Mouse (Mus musculus) T-cell, adult 2 months (primary cell): ENCODE results near the gene Cntnap2.

Experiments used
- DNase-seq: peaks from one replicate; pipeline ENCODE4 v3.0.0; 2022; ENCODE audit warnings: low spot score

Gene Cntnap2

DNA sequence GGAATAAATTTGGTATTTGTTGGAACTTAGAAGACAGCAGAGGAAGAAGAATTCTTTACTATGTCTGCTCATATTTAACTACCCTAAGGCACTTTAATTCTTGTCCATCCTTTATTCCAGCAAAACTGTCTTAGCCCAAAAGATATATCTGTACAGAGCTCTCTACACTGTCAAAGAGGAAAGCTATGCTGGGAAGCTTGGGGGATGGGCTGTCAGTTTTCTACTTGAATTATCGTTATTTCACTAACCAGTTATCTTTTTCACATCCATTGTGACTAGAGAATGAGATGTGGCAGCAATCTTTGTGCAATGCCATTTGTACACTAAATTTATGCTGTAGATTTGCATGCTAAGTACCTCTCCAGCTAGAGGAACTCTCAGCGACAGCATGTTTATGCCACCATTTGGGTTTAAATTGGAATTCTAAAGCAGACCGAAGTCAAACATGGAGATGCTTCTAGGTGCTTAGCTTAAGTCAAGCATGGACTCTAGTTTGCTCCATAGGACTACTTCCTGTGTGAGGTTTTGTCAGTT is 268.9 kb downstream of the Cntnap2 start:
- no peak for DNase-seq

DNA sequence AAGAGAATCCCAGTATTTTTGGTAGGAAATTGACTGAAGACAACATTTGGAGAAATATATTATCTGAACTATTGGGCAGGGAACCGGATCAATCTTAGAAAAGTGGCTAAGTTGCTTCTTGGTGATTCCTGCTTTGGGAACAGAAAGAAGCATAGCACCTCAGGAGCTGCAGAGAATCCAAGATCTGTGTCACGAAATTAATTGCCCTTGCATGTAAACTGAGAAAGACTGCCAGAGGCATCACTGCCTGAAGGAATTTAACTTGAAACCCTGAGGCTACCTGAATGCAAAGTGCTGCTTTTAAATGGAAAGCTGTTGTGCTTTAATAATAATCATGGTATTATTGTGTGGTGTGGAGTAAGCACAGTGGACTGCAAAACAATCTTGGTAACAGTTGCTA is 286.2 kb downstream of the Cntnap2 start:
- no peak for DNase-seq

DNA sequence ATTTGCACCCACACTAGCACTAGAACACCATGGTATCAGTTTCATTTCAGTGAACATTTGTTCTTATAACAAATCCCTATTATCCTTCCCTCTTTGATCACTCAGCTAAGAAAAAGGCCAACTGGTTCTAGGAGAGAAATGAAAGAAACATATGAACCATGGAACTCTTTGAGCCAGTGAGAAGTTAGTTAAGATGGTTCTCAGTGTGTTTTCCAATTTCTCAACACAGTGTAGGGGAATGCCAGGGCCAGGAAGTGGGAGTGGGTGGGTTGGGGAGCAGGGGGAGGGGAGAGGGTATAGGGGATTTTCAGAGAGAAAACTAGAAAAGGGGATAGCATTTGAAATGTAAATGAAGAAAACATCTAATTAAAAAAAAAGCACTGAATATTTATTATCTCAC is 286.8 kb downstream of the Cntnap2 start:
- DNase-seq: no peak

DNA sequence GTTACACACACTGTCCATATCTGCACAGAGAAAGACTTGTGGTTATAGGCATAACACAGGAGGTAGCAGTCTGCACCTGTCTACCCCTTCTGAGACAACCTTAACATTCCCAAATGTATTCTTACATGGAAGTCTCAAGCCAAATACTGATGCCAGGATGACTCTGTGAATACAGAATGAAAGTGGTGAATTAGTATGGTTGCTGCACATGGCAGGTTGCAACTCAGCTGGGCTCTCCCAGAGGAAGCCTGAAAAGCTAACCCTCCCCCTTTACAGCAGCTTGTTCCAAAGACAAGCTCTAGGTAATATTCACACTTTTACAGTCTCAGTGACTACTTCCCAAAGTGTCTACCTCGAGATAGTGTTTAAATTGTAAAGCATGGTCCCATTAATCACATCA is 307.3 kb downstream of the Cntnap2 start:
- no peak for DNase-seq

DNA sequence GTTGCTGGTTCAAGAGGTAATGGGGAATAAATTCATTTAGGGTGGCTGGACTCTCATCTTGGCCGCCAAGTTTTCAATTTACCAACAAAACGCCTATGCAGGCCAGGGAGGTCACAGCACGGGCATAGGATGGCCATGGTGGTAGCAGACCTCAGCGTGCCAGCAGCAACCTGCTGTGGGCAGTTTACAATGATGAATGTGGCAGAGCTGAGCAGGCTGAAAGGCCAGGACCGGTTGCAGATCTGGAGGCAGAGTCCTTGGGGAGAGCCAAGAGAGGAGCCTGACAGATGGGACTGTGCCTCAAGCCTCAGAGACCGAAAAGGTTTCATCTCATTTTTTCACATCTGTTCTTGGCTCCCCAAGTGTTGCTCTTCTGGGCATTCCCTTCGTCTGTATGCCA is 322.0 kb downstream of the Cntnap2 start:
- DNase-seq: no peak

DNA sequence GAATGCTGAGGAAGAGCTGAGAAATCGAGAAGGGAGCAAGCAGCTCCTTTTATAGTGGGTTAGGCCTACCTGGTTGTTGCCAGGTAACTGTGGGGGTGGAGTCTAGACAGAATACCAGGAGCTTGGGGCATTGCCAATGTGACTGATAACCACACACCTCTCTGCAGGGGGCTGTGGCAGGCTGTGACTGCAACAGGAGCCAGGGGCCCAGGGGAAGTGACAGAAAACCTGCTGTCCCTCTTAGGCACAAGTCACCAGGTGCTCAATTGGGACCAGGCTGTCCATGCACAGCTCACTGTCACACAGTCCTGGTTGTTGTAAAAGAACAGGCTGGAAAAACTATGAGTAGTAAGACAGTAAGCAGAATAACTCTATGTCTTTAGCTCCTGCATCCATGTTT is 329.9 kb downstream of the Cntnap2 start:
- no peak for DNase-seq

DNA sequence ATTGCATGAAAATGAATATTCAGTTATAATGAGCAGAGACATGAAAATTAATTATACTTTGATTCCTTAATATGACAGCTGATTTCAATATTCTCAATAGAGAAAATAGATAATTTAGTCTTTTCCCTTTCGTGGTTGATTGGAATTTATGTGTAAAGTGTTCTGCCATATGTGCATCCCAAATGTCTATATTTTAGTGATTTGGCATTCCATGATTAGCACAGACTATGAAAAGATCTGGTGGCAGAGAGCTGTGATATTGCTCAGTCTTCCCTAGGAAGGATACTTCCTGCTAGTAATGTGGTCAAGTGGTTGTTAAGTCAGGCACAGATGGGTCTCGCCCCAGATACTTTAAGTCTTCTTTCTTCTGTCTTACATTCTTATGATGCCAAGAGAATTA is 354.5 kb downstream of the Cntnap2 start:
- DNase-seq: no peak

DNA sequence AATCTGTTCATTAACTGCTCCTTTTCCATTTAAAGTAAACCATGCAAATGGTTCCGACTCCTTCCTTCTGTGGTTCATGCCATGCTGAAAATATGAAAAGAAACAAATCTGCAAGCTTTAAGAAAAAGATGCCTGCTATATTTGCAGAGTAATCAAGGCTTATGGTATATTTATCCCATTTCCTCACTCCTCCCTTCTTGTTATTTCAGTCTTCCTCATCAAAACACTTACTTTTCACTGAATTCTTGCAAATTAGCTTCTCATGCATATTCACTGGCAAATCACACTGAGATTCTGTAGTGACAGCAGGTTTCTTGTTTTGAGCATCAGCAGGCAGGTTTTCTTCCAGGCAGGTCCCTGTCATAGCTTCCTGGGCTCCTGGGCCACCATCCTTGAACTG is 396.3 kb downstream of the Cntnap2 start:
- no peak for DNase-seq

DNA sequence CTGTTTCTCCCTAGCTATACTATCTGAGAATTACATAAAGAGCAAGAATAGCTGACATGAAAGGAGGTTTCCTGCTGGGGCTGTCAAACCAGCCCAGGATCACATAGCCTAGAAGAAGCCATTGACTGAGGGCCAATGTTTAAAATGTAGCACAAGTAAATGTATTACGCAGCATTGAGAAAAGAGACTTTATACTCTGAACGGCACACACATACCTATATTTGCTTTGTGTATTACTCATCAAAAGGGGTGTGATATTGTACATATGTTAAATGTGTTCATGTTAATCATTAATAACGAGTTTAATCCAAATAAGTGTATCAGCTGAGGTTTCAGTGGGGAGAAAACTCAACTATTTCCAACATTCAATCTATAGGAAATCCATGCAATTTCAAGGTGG is 459.1 kb downstream of the Cntnap2 start:
- DNase-seq: no peak

DNA sequence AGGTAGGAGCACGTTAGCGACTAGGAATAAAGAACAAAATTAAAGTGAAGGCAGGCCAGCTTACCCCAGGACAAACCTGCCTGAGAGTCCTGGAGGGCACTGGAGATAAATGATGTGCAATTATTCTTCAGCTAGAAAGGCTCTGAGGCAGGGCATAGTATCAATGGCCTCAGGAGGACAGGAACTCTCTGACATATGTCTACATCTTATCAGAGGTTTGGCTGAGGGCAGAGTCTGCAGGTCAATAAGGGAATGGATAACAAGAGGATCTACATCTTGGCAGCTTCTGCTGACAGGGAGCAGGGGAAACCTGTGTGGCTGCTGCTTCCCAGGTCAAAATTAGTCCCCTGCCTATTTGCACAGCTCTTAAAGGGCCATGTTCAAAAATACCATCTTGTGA is 477.8 kb downstream of the Cntnap2 start:
- no peak for DNase-seq

DNA sequence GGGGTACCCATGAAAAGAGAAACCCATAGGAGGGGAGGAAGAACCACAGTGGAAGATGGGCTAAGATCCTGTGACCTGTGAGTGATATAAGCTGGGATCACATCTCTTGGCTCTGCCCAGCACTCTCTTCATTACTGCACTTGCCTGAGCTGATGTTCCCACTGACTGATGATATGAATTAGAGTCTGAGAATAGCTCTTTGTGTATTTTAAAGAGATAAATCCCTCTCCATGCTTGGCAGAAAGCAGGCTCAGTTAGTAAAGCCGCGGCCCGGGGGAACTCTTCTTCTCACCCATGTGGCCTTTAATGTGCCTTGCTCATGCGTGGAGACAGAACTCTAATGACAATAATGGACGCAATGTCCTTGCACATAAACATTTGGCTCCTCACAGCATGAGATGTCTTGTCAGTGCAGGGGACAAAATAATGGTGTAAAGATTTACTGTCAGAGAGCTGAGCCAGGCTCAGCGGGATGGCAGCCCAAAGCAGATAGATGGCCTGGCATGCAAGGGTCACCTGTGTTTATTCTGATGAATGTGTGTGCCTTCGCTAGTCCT is 485.2 kb downstream of the Cntnap2 start:
- no peak for DNase-seq

DNA sequence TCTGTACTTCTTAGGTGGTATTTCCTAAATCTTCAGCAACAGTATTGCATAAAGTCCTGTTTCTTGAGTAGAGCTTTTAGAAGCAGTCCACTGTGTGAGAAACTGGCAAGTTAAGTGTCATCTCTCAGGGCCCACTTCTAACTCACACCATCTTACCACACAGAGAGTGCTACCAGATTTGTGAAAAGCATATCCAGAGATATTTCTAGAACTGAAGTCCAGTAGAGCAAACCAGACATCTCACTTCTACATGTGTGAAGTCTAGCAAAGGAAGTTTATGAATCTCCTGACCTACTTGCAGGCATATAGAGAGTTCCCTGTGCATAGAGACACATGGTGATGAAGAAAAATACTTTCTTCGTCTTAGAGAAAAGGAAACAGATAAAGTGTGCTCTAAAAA is 500.6 kb downstream of the Cntnap2 start:
- no peak for DNase-seq

DNA sequence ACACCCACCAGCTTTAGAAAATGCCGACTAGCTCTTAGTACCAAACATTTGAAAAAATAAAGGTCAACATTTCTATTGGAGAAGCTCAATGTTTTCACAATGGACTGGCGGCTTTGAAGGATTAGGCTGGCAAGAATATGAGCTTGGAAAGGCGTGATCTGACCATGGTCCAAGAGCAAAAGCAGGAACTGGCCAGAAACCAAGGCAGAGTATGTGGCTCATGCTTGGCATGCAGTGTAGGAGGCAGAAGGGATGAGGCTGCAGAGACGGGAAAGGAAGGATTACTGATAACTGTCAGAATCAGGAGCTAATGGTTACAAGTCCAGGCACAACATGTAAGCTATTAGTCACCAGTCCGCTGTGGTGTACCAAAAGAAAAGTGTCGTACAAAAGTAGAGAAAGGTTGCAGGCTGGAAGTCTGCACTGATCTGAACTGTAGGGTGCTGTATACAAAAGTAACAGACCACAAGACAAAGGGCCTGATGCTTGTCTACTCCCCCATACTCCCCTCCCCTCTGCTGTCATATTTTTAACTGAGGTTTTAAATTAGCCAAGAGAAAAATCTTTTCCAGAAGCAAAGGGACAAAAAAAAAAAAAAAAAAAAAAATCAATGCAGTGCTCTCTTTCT is 525.4 kb downstream of the Cntnap2 start:
- no peak for DNase-seq

DNA sequence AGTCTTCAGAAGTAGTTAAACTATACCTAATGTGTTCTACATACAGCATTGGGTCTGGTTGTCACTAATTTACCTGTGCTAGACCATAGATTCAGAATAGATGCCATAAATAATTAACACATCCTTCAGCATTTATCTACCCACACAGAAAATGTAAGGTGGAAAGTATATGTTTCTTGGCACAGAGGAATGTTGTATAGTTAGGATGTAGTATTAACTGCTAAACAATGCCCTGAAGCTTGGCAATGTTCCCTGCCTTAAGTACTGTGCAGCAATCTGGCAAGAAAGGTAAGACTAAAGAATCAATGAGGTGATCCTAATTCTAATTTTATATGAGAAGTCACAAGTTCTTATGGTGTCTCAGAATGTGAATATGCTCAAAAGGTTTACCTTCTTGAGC is 529.9 kb downstream of the Cntnap2 start:
- no peak for DNase-seq

DNA sequence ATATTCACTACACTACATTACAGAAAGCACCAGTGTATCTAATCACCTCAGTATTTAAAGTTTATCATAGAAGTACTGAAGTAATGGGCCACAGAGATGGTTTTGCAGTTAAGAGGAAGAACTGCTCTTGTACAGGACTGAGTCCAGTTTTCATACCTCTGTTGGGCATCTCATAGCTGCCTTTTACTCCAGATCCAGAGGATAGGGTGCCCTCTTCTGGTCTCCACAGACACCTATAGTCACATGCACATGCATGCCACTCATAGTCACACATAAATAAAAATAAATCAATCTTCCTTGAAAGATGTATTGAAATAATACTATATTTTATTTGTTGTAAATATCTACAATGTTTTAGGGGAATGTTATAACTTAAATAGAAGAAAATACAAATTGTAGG is 587.9 kb downstream of the Cntnap2 start:
- no peak for DNase-seq

DNA sequence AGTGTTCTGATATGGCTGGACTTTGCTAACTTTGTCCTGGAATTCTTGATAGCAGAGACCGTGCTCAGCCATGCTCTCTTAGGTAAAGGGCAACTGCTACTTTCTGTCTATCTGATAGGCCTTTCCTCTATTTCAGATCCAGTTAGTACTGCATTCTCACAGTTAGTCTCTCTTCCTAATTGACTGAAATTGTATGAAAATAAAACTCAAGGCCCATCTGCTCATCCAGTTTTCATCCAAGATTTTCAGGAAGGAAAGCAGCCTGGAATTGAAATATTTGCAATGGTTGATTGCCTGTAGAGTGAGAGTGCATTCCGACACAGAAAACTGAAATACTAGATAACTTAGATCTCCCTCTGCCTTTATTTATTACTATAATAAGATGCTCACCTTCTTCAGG is 589.3 kb downstream of the Cntnap2 start:
- no peak for DNase-seq

DNA sequence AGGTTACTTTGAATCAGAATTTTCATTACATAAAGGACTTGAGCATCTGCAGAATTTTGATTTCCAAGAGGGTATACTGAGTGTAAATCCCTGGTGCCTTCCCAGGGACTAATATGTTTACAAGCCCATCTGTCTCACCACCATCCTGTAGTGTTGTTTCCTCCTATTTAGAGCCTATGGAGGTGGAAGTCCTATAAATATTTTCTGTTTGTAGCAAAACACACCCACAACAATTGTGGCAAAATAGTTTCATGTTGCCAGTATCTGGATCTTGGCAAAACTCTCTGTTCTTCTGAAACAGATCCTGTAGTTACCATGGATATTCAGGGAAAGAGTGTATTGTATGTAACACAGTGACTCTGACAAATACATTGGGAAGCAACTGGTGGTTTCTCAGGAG is 641.1 kb downstream of the Cntnap2 start:
- DNase-seq: no peak

DNA sequence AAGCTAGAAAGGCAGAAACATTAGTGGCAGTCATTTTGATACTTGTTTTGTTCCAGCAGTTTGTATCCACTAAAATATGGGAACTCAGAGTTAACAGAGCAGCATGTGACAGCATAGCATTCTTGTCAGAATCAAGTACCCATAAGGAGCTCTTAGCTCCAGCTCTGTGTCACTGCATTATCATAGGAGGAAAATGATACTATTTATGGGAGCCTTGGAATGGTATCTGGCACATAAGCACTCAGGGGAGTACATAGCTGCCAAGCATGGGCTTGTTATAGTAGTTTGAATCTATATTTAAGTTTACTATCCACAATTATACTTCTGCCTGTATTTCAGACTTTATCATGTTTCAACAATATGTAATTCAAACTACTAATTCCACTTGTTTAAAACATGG is 732.5 kb downstream of the Cntnap2 start:
- DNase-seq: no peak

DNA sequence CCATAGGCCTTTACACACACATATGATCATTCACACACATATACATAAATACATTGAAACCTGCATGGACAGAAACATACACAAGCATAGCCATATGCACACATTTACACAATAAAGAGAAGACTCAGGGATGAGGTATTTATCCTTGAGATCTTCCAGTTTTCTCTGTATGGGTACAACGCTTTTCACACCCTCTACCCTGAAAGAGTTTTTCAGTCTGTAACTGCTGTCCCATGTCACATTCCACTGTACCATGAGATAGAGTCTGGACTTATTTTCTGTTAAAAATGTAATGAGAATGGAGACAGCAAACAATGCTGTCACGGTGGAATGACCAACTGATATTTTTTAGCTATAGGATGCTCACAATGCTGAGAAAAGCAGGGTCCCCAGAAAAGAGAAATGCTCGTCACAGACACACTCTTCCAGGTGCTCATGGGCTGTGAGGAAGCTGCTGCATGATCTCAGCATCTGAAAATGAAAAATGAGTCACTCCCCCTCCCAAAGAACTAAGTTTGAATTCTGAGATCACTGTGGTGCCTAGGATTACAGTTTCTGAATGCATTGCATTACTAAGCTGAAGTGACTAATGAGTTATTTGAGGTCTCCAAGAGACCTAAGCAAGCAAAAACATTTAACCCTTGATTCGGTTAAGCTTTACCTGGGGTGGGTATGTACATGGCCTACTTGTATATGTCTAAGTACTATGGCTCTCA is 782.6 kb downstream of the Cntnap2 start:
- DNase-seq: no peak

DNA sequence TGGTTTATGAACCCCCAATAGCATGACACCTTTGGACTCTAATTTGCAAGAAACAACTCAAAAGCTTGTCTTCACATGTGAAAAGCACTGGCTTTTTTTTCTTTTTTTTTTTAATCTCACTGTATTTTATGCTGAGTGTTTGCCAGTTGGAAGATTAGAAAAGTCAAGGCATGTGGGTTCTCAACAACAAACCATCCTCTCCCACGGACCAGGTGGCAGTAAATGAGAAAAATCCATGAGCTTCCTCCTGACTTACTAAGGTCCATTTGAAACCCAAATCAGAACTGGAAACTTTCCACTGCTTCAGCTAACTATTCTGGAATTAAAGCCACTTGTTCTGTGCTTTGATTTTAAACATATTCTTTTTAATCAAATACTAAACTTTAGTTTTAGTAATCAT is 784.6 kb downstream of the Cntnap2 start:
- DNase-seq: no peak

DNA sequence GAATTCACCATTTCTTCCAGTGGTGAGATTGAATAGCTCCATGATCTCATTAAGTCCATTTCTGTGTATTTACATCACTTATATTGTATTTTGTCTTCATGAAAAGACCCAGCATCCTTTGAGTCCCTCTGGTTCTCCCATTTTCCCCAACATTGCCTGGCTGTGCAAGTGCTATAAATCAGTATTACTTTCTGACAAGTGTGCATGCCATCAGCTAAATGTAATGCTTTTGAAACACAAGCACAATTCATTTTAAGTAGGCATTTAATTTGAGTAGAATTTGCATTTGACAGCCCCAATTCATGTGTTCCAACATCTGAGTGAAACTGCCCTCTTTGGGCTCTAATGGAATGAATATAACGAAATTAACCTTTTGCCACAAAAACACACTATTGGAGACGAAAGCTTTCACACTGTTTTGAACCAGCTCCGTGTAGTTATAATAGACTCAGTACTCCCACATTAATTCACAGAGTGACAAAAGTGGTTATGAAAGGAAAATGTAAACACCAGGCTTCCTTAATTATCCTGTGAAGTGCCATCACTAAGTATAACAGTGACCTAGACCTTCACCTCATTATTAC is 812.3 kb downstream of the Cntnap2 start:
- DNase-seq: no peak

DNA sequence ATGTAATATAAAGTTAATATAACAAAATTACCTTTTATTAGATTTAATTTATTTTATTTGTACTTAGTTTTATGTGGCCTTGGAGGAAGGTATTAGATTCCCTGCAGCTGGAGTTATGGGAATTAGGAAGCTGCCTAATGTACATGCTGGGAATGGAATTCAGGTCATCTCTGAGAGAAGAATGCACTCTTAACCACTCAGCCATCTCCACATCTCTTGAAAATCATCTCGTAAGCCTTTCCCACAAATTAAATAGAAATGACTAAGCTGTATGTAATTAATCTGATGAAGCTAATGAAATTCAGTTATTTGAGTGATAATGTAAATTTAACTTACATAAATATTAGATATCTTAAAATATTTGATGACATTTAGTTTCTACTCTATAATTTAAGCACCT is 826.3 kb downstream of the Cntnap2 start:
- no peak for DNase-seq

DNA sequence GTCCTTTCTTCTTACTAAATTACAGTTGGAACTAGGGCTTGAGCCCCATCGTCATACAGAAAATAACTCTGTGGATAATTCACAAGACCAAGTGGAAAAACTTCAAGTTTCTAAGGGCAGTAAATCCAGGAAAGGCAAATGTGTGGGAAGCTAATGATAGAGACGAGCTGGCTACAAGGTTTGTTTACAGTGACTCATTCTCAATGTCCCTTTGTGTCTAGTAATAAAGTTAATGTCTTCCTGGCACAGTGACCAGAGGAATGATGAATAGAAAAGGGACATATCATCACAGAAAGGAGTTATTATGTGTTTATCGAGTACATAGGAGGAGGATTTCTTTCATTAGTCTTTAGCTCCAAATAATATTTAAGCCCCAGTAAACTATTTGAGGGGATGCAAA is 828.7 kb downstream of the Cntnap2 start:
- DNase-seq: no peak
